Mouse (Mus musculus) ES-CJ7 (cell line): Measurements from ENCODE around the gene Gpr45.

Source experiments
- DNase-seq: peaks from one replicate; pipeline ENCODE4 v3.0.0; 2011; ENCODE audit warnings: low read depth, low spot score

Gene Gpr45

DNA sequence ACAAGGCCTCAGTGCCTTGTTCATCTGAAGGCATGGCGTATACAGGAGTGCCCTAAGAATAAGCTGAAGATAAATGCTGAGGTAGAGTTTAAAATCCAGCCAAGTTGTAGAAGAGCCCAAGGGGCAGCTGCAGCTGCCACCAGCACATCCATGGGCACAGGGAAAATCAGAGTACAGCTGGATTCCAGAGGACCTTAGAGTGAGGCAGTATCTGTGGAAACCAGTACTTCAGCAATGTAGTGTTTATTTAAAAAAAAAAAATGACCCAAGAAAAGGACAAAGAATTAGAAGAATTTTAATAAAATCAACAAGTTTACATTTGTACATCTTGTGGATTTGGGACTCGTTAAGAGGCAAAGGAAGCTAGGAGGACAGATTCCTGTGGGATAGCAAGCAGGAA, 94.3 kb downstream of the Gpr45 start:
- no peak for DNase-seq

DNA sequence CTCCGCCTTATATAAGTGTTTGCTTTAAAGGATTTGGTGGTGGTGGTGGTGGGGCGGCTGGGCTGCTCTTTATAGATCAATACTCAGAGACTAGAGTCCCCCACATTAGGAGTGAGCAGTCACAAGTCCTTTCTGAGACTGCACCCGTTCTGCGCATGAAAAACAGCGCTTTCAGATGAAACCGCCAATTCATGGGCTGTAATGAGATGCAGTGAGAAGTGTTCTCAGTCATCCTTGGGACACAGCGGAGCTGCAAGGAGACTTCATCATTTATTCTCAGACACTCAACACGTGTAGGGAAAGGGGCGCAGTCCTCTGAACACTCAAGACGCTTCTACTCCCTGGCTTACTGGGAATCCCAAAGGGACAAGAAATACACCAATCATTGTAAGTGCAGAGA, 95.1 kb downstream of the Gpr45 start:
- DNase-seq, result no peak

DNA sequence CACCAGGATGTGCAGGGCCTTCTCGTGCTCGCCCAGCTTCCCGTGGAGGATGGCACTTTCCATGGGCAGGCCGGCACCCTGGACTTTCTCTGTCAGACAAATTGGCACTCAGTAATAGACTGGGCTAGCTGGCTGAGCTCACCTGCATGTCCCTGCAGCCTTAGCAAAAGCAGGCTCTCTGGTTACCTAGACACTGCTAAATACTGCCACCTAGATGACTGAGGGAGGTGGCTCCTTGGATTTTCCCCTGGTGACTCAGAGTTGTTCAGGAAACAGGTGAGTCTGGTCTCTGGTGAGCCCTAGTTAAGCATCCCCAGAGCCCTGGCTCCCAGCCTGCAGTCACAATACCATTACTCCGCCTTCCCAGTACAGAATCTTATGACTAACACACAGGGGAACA, 99.2 kb downstream of the Gpr45 start:
- DNase-seq, result peak; percentile 25

DNA sequence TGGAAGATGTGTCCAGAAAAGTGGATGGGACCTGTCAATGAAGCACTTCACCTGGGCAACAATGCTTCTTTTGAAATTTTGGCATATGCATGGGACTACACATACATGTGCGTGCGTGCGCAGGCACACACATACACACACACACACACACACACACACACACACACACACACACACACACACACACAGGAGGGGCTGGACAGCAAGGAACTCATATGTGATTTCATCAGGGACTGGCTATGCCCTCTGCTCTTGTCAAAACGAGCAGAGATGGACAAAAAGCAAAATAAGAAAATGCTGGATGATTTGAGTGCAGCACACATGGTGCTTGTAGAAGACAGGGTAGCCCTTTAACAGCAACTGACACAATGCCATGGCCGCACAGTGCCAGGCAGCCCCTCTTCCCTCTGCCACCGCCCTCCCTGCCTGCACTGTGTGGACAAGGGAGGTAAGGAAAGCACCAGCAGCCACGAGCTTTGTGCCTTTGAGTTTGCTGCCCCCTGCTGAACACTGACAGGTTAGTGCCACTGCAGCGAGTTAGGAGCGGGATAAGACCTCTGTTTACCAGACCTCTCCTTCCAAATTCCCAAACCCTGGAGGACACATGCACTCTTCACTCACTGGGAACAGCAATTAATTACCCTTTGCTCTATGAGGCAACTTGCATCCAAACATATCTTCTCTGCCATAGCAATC, 113.1 kb downstream of the Gpr45 start:
- peak; percentile 77 for DNase-seq

DNA sequence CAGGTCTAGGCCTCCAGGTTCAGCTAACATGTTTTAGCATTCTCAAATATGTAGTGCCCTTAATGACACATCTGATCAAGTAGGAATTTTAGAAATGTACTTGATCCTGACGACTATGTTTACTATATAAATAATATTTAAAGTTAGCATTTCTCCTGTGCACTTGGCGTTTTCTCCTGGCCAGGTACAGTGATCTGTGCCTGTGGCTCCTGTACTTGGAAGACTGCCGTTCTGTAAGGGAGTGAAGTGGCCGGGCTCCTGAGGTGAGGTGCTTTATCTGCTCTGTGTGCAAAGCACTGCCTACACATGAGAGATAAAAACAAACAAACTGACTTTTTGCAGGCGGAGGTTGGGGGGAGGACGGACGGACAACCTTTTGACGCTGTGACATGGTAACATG, 113.9 kb downstream of the Gpr45 start:
- DNase-seq, result no peak

DNA sequence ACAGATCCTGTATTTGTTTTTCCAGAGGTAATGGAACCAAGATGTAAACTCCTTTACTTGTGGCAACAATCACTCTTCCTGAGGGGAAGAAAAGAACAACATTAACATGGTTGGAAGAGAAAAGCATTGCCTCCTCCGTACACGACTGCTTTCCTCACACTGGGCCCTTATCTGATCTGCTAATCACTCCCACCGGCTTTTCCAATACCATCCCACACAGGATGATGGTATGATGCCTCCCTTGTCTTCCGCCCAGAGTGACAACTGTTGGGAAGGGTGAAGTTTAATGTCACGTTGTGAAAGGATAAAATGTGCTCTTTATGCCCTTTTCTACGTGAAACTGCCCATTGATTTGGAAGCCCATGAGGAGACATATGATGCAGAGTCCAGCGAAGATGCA, 114.9 kb downstream of the Gpr45 start:
- DNase-seq, result no peak

DNA sequence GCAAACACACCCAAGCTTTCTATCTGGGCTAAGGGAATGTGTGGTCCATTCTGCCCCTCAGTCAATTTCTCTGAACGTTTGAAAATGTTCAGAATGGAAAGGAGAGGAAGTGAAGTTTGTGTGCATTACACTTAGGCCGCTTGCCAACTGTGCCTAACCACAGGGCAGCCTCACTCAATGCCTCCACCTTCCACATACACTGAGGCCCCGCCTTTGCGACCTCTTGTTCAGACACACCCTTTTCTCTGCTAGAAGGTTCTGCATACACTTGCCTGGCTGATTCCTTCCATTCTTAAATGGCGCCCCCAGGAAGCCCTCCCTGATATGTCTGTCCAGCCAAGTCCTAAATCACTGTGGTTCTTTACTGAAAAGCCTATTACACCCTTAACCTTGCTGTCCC, 118.1 kb downstream of the Gpr45 start:
- no peak for DNase-seq

DNA sequence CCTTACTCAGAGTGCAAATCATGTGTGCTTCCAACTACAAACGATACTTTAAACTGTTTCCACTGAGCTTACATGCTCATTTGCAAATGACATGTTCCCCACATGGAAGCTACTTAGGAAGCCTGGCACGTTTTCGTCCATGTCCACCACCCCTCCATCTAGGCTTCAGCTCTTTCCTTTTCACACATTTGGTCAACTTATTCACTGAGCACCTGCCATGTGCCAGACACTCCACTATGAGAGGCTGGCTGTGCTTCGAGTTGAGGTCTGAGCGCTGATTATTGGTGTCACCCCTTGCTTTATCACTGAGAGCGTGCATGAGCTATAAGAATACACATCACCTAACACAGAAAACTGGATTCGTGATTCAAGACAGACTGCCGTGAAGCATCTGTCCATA, 119.4 kb downstream of the Gpr45 start:
- no peak for DNase-seq

DNA sequence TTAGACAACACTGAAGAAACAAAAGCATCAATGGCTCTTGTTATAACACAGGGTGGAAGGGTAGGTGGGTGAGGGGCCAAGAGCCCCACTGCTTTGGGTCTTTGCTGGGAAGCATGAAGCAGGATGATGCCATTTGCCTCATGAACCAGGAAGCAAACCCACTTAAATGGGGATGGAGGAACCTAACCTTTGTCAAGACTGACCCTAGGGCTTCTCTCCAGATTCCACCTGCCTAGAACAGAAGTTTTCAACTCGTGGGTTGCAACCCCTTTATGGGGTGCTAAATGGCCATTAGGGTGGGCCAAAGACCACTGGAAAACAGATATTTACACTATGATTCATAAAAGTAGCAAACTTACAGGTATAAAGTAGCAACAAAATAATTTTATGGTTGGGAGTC, 119.9 kb downstream of the Gpr45 start:
- DNase-seq, result no peak

DNA sequence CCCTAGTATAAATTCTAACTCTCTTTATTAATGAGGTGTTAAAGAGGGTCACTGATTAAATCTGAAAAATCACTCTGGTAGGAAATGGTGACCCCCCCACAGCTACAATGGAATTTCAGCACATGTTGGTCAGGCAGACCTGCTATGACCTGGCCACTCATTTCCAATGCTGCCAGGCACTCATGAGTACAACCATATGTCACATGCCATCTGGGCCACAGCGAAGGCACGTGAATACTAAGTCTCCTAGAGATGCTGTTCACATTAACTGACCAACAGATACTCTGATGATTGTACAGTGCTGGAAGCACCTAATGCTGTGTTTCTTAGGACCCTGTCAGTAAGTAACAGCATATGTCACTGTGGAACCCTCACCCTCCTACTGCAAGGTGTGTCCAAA, 122.1 kb downstream of the Gpr45 start:
- no peak for DNase-seq

DNA sequence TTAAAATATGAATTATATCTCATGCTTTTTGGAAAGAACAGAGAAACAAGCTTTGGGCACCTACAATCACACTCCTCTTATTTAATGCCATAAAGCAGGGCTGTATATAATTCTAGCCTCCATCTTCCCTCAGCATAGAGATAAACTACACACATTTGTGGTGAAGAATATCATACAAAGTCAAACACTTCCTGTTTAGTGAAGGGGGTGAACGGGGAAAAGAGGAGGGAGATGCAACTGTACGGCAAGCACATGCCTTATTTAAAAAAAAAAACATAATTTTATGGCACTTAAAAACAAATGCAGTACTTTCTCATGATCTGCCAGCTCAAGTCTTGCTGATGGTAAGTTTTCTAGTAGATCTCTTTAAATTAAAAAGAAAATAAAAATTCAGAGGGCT, 125.5 kb downstream of the Gpr45 start:
- no peak for DNase-seq

DNA sequence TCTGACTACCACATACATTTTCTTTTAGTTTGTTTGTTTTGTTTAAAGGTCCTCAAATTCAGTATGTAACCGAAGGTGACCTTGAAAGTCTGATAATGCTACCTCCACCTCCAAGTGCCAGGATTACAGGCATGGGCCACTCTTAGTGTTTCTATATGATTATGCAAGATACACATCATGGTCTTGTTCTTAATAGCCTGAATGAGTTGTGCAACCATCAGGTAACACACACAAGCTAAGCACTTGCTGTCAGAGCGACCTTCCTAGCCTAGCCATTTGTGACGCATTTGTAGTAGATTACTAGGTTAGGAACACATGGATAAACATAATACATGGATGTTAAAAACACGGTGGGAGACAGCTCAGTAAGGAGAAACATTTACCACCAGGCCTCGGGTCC, 130.3 kb downstream of the Gpr45 start:
- DNase-seq, result no peak
